Mouse (Mus musculus): ENCODE results near the gene Pip5k1b.
"Not testable (repeated sequence)": the region's sequence is repeated elsewhere in the genome, so short reads cannot be mapped to it uniquely, and the experiment has no call there.

The Pip5k1b gene

DNA sequence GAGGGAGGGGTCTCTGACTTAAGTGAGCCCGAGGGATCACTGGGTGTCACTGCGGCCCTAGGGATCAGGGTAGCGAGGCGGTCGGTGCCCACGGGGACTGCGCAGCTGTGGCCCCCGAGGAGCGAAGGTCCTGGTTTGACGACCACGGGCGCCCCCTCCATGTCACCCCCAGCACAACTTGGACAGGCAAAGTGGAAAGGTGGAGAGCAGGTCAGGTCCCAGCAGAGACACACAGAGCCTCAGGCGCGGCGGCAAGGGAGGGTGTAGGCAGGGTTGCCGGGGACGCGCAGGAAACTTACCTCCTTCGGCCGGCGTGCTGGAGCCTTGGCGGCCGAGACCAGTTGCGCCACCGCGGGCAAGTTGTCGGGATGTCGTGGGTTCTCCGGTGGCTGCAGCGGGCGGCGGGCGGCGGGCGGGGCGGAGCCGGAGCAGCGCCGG is at the start of gene Pip5k1b:
TSS of gene Pip5k1b (minus strand) at position 407 of the 438 bp plus-strand sequence.
- no peak for DNase-seq (ENCODE audit: low spot score)

DNA sequence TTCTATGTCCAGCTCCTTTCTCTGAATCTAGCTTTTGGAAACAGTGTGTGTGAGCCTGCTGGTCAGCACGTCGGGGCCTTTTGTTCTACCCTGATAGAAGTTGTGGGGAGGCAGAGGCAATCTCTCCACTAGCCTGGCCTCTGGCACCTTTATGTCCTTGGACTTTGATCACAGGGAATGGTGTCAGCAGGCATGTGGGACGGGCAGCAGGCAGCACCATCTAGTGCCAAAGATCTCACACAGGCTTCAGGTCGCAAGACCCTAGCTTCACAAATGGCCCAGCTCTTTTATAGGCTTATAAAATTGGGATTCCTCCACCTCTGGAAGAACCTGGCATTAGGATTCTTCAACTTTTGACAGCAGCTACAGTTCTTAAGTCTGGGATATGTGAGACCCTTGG is 48.4 kb upstream of the Pip5k1b start:
- DNase-seq (ENCODE audit: low spot score) = no peak

DNA sequence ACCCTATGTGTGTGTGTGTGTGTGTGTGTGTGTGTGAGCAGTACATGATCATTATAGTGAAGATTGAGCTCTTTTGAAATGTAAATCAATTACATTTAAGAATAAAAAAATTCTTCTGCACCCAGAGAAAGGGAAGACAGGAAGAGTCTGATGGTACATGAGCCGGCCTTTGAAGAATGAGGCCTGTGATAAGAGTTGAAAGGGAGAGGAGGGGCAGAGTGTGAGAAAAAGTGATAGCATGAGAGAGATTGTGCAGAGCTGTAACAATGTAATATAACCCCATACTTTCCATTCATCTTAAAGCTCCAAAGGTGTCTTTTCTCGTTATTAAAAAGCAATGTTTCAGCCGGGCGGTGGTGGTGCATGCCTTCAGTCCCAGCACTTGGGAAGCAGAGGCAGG is 47.8 kb upstream of the Pip5k1b start:
- DNase-seq (ENCODE audit: low spot score) = no peak

DNA sequence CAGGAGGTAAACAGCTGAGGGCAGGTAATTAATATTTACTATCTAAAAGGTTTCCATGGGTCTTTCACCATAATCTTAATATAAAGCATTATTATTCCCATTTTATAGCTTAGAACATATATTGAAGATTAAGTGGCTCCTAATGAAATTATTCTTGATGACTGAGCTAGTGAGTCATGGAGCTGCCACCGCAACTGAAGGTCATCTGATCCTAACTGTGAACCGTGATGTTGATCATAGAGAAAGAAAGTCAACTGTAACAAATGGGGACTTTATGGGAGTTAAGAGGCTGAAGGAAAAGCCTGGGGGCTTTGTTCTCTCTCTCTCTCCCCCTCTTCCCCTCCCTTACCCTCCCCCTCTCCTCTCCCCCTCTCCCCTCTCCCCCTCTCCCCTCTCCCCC is 31.1 kb upstream of the Pip5k1b start:
- no peak for DNase-seq (ENCODE audit: low spot score)

DNA sequence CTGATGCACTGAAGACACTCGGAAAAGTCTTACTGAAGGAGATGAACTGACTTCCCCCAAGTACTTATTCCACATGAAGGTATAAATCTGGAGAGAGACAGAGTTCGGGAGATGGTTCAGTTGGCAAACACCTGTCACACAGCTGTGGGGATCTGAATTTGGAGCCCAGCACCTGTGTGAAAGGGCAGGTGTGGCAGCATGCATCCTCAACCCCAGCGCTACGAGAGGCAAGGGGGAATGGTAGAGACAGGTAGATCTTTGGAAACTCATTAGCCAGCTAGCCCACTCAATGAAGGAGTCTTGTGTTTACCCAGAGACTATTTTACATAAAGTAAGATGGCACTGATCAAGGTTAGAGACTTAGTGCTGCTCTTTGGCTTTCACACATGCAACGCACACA is 29.5 kb upstream of the Pip5k1b start:
- no peak for DNase-seq (ENCODE audit: low spot score)

DNA sequence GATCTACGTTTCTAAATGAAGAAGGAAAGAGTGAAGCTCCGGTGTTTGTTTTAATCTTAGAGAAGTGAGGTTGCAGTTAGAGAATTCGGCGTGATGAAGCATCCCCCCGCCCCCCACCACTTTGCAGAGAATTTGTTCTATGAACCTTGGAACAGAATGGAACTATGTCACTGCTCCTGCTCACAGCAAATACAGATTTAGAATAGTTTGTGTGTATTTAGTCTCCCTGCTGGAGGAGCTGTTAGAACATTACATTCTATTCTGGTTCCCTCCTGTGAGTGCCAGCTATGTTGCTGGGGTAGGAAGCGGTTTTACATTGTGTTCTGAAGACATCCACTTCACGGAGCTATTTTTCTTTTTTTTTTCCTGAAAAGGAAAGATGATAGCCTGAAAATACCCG is 28.3 kb upstream of the Pip5k1b start:
- no peak for DNase-seq (ENCODE audit: low spot score)

DNA sequence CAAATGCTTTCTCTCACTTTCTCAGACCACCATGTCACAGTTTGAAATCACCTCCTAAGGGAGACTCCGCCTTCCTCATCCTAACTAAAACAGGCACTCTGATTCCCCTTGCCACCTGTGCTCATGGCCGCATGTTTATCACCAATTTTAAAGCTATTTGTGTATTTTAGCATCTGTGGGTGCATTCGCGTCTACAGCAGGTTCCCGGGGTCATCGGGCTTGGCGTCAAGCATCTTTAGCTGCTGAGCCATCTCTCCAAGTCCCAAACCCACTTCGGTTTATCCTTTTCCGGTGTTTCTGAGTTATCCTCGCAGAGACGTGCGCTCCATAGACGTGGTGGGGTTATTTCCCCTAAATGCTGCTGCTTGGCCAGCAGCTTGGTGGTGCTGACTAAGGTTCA is 20.5 kb upstream of the Pip5k1b start:
- DNase-seq (ENCODE audit: low spot score) = no peak

DNA sequence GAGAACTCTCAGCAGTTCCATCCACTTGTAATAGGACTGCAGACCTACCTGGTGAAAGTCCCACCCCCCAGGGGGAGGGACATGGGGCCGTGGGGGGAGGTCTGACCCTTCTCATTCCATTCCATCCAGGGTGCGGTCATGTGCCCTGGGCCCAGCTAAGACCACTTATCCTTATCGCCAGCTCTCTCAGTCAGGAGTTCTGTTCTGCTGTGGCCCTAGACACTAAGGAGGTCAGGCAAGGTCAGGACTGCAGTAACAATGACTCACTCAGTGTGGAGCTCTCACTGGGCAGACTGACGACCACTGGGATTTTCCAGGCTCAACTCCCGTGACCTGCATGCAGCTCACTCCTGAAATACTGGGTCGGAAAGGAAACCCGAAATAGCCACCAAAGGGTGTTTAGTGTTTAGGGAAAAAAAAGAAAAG is 16.1 kb upstream of the Pip5k1b start:
- no peak for DNase-seq (ENCODE audit: low spot score)

DNA sequence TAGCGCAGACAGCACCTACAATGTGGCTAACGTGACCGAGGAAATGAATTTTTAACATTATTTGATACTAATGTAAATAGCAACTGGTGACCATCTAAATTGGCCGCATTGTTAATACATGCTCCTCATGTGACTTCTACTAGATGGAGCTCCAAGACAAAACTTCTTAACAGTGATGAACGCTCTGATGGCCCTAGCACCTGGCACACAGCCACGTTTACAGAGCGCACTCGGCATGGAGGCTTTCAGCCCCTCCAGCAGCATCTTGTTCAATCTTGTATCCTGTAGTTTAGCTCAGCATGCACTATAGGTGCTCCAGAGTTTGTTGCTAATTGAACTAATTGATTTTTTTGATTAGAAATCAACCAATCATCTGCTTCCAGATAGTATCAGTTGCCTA is 15.3 kb upstream of the Pip5k1b start:
- DNase-seq (ENCODE audit: low spot score) = no peak

DNA sequence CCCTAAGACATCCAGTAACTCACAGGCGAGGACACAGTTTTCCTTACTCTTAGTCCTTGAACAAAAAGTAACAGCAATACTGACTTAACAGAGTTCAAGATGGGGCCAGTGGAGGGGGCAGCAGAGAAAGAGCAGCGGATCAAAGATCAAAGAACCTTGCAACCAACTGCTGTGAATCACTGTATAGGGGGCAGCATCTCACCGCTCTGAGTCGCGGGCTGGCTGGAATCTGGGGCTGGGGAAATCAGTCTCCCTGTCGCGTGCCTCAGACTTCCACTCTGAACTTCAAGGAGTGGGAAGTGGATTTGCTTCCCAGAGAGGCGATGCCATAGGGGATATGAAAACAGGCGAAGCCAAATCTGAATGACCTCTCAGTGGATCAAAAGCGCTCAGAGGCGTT is 1.8 kb upstream of the Pip5k1b start:
- DNase-seq (ENCODE audit: low spot score) = no peak

DNA sequence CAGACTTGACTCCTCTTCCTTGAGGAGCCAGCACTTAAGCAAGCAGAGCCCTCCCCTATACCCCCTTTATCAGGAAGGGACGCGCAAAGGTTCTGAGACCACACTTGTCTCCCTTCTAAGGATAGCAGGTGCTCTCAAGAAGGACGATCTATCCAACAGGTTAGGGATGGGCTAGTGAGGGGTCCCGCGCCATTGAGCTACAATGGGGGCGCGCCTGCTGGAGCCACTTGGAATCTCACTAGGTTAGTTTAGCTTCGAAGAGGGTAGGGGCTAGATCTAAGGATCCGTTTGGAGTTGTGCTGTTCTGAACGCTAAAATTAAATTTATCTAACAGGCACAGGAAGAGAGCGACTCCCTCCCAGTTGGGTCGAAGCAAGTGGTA is 904 bp upstream of the Pip5k1b start:
- no peak for DNase-seq (ENCODE audit: low spot score)

DNA sequence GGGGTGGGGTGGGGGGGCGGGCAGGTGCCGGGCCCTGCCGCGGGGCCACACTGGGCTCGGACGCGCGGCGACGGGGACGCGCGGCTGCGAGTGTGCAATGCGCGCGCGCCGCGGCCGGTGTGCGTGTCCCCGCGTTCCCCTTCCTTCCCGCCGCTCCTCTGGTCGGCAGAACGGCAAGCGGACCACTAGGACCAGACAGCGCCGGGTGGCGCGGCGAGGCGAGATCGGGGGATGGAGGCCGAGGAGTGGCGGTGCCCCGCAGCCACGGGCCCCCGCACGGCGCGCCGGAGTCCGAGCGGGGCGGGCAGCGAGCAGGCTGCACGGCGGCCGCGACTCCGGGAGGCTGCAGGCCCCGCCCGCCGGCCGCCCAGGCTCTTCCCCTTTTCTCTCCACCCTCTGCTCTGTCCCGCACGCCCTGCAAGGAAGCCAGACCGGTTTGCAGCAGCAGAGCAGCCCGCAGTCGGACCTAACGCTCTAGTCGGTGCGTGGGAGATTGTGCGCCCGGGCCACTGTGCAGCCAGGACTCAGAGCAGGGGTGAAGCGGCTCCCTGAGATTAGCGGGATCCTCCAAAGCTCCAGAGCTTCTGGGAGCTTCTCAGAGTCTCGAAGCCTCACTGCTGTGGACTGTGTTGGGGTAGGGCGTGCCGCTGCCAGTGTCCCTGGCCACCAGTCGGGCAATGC is 372 bp upstream of the Pip5k1b start:
- DNase-seq (ENCODE audit: low spot score) = peak; percentile 16

DNA sequence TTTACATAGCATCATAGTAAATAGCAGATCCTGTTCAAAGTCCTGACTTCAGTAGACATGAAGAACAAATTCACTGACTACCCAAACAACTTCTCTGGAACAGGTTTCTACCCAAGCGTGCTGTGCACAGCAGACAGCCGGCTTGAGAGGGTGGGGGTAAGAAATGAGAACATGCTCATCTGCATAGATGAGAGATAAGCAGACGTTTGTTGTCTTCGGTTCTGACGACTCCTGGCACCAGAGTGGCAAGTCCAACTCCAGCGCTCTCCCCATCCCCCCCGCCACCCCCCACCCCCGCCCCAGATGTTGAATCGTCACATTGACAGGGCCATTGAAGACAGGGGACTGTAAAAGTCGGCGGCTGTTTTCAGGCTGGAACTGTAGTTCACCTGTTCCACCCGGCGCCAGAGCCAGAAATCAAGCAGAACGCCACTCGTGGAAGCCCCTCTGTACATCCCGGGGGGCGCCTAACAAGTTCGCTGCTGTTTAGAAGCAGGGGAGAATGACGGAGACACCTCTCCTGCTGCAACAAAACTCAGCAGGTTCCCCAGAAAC is 684 bp downstream of the Pip5k1b start:
- DNase-seq (ENCODE audit: low spot score) = no peak

DNA sequence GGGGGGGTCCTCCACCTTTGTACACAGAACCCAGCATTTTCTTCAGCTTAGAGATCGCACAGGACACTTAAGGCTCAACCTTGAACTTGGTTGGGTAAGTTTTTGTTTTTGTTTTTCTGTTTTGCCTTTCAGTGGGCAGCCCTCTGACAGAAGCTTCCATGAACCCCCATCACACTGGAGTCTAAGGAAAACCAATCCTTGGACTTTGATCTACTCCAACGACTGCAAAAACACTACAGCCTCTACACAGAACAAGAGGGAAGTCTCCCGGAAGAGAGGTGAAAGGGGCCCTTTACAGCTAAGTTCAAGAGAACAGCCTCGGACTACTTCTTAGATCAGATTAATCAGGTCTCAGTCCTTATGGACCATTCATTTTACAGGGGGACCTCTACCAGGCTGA is 1.2 kb downstream of the Pip5k1b start:
- DNase-seq (ENCODE audit: low spot score) = no peak

DNA sequence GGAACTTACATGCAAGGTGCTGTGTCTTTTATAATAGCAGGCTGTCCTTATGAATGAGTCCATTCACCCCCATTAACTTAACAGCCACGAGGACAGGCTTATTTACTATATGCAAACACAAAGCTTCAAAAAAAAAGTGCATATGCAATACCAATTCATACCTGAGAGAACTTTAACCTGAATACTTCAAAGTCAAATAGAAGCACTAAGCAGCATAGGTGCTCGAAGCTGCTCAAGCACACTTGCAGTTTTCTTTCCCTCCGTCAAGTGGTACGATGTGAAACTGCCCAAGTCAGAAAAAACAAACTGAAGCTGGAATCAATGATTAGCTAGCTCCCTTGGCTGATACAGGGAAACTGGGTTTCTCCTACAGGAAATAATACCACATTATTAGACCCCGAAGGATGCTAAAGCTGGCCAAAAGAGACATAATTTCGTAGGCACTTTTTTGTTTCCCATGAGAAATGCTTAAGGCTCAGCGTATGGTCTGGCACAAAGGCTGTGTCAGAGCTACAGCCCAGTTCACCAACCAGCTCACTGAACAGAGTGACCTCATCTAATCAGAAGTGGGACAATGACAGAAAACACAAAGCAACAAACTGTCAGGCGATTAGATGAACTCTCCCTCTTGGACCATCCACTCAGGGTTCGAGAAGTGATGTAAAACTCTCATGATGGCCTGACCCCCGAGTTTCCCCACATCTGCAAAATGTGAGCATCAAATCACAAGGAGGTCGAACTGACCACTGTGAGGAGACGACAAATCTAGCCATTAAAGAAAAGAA is 2.2 kb downstream of the Pip5k1b start:
- no peak for DNase-seq (ENCODE audit: low spot score)

DNA sequence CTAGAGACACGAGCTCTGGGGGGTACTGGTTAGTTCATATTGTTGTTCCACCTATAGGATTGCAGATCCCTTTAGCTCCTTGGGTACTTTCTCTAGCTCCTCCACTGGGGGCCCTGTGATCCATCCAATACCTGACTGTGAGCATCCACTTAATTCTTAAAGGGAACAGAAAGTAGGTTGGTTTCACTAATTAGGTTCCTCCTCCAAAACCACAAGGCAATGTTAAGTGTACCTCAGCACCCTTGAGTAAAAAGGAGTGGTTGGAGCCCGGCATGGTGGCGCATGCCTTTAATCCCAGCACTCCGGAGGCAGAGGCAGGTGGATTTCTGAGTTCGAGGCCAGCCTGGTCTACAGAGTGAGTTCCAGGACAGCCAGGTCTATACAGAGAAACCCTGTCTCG is 3.0 kb downstream of the Pip5k1b start:
- not testable (repeated sequence) for DNase-seq (ENCODE audit: low spot score)

DNA sequence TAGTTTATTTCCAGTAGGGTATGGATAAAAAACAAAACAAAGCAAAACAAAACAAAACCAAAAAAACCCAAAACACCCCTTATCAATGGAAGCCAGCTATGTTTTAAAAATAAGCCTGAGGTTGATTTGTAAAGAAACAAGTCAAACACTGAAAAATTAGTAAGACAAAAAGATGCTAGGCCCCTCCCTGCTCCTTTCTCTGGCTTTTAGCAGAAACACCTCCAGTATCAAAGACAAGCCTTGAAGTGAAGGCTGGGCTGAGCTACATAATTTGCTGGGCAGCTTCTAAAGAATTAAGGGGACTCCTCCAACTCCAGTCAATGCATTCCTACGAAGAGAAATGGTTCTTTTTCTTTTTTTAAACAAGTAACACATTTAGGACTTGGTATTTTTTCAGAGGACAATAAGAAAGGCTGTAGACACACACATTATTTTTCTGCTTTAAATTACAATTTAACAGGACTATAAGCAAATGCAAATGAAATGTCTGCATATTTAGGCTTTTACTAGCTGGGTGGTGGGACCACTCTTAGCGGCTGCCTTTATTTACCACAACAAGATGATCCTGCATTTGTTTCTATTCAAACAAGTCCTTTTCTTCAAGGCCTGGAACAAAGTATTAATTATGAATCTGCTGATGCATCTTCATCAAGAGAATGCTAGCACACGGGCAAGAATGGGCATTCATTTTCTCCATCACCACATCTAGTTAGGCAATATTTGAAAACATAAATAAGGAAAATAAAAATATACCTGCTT is 4.3 kb downstream of the Pip5k1b start:
- no peak for DNase-seq (ENCODE audit: low spot score)

DNA sequence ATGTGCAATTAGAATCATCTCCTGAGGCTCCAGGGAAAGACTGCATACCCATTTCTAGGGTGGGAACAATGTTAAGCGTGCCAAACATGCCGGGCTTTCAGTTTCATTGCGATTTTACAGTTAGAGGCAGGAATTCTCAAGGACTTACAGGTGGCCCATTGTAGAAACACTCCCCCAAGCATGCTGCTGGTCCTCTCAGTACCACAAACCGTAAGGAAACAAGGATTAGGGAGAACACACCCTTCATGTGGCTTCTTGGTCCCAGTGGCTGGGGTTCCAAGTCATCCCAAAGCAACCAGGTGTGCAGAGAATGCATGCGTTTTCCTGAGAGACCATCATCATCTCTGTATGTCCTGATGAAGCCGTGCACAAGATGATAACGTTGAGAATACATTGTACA is 4.9 kb downstream of the Pip5k1b start:
- DNase-seq (ENCODE audit: low spot score) = no peak

DNA sequence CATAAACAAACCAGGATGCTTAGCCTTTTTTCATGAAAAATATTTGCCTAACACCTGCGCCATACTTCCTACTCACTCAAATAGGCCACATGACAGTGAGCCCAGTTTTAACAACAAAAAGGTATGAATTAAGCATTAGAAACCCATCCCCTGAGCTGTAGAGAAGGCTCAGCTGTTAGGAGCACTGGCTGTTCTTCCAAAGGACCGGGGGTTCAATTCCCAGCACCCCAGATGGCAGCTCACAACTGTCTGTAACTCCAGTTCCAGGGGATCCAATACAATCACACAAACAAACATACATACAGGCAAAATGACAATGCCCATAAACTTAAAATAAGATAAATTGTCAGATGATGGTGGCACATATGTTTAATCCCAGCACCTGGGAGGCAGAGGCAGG is 5.7 kb downstream of the Pip5k1b start:
- no peak for DNase-seq (ENCODE audit: low spot score)

DNA sequence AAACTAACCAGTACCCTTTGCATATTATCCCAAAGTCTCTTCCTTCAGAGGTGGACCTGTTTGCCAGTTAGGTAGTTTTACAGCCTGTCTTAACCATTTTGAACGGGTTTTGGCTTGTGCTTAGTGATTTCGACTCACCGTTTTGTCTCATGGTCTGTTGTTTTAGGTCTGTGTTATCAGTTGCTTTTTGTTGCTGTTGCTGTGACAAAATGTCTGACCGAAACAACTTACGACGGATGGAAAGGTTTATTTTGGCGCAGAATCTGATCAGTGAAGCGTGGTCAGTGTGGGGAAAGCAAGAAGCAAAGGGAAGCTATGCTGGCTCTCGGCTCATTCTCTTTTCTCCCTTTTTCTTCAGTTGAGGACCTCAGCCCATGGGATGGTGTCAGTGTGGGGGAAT is 7.3 kb downstream of the Pip5k1b start:
- no peak for DNase-seq (ENCODE audit: low spot score)

DNA sequence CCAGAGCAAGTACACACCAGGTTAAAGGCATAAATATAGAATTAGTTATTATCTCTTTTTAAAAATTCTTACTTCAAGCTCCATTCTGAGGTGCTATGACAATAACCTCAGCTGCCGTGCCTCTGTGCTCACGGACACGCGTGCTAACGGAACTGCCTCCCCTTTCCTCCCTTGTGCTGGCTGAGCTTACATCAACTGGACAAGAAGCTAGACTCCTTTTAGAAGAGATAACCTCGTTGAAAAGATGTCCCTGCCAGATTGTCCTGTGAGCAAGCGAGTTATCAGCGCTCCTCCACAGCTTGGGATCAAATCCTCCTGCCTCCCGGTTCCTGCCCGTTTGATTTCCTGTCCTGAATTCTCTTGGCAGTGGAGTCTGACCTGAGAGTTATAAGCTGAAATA is 9.5 kb downstream of the Pip5k1b start:
- DNase-seq (ENCODE audit: low spot score) = no peak

Measured in urinary bladder, postnatal 10 days (tissue).